Mouse (Mus musculus): Measurements from ENCODE around the gene Cela3b. TPM values are rescaled to one million over a fixed set of nuclear protein-coding genes. Genes with fewer than 3 reads are reported as not detected.
A peak's percentile ranks its signal among the peaks of the same experiment; 100 is the strongest.

Gene Cela3b
- polyA plus RNA-seq, 1 experiment from 2014 or later = not detected

DNA sequence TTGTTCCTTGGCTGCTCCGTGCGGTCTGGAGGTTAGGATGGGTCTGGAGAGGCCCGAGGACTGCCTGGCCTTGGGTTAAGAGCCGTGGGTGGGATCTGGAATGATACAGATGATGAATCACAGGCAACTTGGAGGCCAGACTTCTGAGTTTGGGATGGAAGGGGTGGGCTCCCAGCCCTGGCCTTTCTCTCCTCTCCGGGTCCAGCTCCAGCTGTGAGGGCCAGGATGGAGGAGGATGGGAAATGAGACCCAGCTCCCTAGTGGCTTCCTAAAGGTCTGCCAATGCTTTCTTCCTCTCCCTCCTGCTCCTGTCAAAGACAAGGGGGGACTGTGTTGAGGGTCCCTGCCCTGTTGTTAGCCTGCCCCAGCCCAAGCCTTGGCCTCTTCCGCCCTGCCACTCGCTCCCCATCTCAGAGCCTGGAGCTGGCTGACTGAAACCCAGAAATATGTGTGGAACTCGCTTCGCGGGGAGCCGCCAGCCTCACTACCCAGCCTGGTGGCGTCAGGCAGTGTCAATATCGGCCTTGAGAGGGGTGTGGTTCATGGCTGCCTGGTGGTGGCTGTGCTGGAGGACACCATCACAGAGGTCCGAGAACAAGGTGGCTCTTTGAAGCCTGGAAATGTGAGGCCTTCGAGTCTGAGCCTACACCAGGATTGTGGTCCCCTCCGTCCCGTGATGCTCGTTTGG, 43.5 kb upstream of the Cela3b start:
- H3K4me2 ChIP-seq = no peak overlapping the region
- WGBS = 85% methylated on average over 18 of the region's 18 CpGs
- no peaks in the 10 kb centered on the region for H3K36me3 ChIP-seq (ENCODE audit: control insufficient read depth, insufficient read depth, low read length)
- no peak overlapping the region for H3K4me3 ChIP-seq (ENCODE audit: low read depth, low read length)
- 0 out of 2 replicates have a peak, but pooled peaks cover 2% of the 10 kb centered on the region for H3K27me3 ChIP-seq (ENCODE audit: control insufficient read depth, insufficient read depth, low read length)
- no peak for ATAC-seq (ENCODE audit: low FRiP score)
- H3K9me3 ChIP-seq (ENCODE audit: control insufficient read depth, low read length) = no peaks in the 10 kb centered on the region
- no peak for DNase-seq (ENCODE audit: low spot score, missing footprints)
- peaks cover 25% of the 10 kb centered on the region for H3K4me1 ChIP-seq (ENCODE audit: control insufficient read depth, insufficient read depth, low read length)
- H3K9ac ChIP-seq (ENCODE audit: low read length) = no peak overlapping the region
- H3K27ac ChIP-seq (ENCODE audit: low read depth, low read length) = no peak overlapping the region

DNA sequence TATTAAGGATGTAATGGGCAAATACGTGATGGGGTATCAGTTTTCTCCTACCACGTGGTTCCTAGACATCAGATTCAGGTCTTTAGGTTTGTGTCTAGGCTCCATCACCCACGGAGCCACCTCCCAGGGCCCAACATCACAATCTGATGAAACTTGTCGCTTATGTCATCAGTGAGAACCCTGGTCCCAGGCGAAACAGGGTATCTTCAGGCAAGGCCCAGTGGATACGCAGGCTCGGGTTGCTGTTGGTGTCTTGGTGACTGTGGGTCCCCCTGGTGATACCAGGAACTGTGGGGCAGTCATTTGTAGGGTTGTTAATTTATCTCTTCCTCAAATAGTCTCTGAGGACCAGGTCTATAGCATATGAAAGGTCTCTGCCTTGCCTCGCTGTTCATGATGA, 42.9 kb upstream of the Cela3b start:
- WGBS = 90% methylated on average over 8 of the region's 8 CpGs
- DNase-seq (ENCODE audit: low spot score, missing footprints) (no peak), ATAC-seq (ENCODE audit: low FRiP score) (no peak)
- Histone ChIP-seq H3K27me3 (ENCODE audit: control insufficient read depth, insufficient read depth, low read length) (0 out of 2 replicates have a peak, but pooled peaks cover 2% of the 10 kb centered on the region), H3K4me1 (ENCODE audit: control insufficient read depth, insufficient read depth, low read length) (peaks cover 25% of the 10 kb centered on the region), H3K4me2 (no peak overlapping the region), H3K9me3 (ENCODE audit: control insufficient read depth, low read length) (no peaks in the 10 kb centered on the region), H3K27ac (ENCODE audit: low read depth, low read length) (no peak overlapping the region), H3K9ac (ENCODE audit: low read length) (no peak overlapping the region), H3K36me3 (ENCODE audit: control insufficient read depth, insufficient read depth, low read length) (no peaks in the 10 kb centered on the region), H3K4me3 (ENCODE audit: low read depth, low read length) (no peak overlapping the region)

DNA sequence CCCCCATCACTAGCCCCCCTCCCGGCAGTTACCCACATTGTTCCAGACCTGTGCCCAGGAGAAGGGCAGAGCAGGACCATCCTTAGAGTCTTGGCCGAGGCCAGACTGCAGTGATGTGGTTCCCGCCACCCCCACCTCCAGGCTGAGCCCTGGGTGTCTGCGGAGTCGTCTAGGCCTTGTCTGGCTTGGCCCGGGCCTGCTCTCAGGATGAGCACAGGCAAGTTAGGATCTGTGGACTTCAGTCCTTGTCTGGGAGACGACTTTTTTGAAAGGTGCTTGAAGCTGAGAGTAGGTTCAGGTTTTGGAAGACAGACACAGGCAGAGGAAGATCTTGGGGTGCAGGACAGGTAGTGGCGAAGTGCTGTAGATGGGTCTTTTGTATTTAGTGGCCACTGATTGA, 41.0 kb upstream of the Cela3b start:
- peaks cover 13% of the 10 kb centered on the region for H3K4me1 ChIP-seq (ENCODE audit: control insufficient read depth, insufficient read depth, low read length)
- no peak overlapping the region for H3K4me3 ChIP-seq (ENCODE audit: low read depth, low read length)
- no peak for ATAC-seq (ENCODE audit: low FRiP score)
- DNase-seq (ENCODE audit: low spot score, missing footprints) = no peak
- H3K9ac ChIP-seq (ENCODE audit: low read length) = no peak overlapping the region
- 65% methylated on average over 8 of the region's 8 CpGs for WGBS
- H3K4me2 ChIP-seq = no peak overlapping the region
- H3K9me3 ChIP-seq (ENCODE audit: control insufficient read depth, low read length) = no peaks in the 10 kb centered on the region
- H3K36me3 ChIP-seq (ENCODE audit: control insufficient read depth, insufficient read depth, low read length) = no peaks in the 10 kb centered on the region
- H3K27ac ChIP-seq (ENCODE audit: low read depth, low read length) = no peak overlapping the region
- 0 out of 2 replicates have a peak, but pooled peaks cover 2% of the 10 kb centered on the region for H3K27me3 ChIP-seq (ENCODE audit: control insufficient read depth, insufficient read depth, low read length)

DNA sequence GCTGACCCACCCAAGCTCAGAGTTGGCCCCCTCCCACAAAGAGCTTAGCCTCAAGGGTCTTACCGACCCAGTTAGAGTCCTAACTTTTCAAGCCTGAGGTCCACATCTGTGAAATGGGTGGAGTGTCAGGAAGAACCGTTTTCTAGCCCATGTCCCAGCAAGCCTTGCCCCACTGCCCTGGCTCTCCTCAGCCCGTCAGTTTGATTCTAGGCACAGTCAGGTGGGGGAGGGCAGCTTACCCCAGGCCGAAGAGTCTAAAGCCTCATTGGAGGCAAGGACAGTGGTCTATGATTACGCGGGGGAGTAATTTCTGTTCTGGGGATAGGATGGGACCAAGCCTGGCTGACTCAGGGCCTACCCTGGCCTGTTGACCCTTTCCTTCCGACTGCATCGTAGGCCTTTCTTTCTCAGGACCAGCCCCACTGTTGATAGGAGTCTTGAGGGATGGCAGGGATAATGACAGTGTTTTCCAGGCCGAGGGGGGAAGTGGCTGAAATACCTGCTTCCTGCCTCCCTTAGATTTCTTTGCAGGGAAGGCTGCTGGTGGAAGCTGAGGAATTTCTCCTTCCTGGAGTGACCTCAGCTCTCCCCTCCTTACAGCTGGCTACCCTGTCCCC, 40.5 kb upstream of the Cela3b start:
- Histone ChIP-seq H3K9me3 (ENCODE audit: control insufficient read depth, low read length) (no peaks in the 10 kb centered on the region), H3K27me3 (ENCODE audit: control insufficient read depth, insufficient read depth, low read length) (0 out of 2 replicates have a peak, but pooled peaks cover 2% of the 10 kb centered on the region), H3K4me3 (ENCODE audit: low read depth, low read length) (no peak overlapping the region), H3K9ac (ENCODE audit: low read length) (no peak overlapping the region), H3K4me1 (ENCODE audit: control insufficient read depth, insufficient read depth, low read length) (peaks cover 12% of the 10 kb centered on the region), H3K36me3 (ENCODE audit: control insufficient read depth, insufficient read depth, low read length) (no peaks in the 10 kb centered on the region), H3K4me2 (no peak overlapping the region), H3K27ac (ENCODE audit: low read depth, low read length) (no peak overlapping the region)
- WGBS = 85% methylated on average over 9 of the region's 9 CpGs
- ATAC-seq (ENCODE audit: low FRiP score) = no peak
- DNase-seq (ENCODE audit: low spot score, missing footprints) = no peak

DNA sequence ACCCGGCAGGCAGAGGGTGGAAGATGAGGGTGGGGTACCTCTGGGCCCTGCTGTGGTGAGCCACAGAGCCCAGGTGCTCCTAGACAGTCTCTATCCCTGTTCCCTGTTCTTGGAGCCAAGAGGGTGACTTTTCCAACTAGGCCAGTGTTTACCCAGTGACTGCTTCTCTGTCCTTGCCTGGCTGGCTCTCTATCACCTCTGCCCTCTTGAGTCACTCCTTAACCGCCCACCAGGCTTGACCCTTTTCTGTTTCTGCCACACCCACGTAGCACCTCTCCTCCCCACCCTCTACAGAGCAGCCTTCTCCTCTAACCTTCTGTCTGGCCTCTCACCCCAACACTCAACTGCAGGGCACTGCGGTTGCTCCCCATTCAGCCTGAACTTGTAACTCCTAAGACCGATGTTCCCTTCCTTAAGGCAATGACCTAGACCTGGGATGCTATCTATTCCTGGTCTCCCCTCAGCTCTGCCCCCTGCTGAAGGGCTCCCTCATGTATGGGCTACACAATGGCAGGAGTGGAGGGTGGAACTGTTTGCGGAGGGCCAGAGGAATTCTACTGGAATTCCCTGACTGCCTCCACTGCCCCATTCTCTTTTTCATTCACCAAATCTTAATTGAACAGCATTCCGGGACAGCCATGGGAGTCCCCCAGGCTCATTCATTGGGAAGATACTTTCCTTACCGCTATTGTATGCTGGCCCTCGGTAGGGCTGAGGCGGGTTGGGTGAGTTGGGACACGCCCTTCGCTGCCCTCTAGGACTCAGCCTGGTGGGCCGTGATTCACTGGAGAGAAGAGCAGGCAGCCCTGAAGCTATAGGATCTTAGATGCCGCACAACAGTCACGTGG, 39.7 kb upstream of the Cela3b start:
- Histone ChIP-seq H3K9ac (ENCODE audit: low read length) (peak overlapping the region; percentile 76; the same call in 1 of the 2 replicates), H3K4me1 (ENCODE audit: control insufficient read depth, insufficient read depth, low read length) (peaks cover 12% of the 10 kb centered on the region), H3K27ac (ENCODE audit: low read depth, low read length) (no peak overlapping the region), H3K27me3 (ENCODE audit: control insufficient read depth, insufficient read depth, low read length) (0 out of 2 replicates have a peak, but pooled peaks cover 2% of the 10 kb centered on the region), H3K36me3 (ENCODE audit: control insufficient read depth, insufficient read depth, low read length) (no peaks in the 10 kb centered on the region), H3K9me3 (ENCODE audit: control insufficient read depth, low read length) (no peaks in the 10 kb centered on the region), H3K4me3 (ENCODE audit: low read depth, low read length) (peak overlapping the region; percentile 60), H3K4me2 (peak overlapping the region; percentile 95)
- no peak for ATAC-seq (ENCODE audit: low FRiP score)
- 42% methylated on average over 15 of the region's 15 CpGs for WGBS
- DNase-seq (ENCODE audit: low spot score, missing footprints) = no peak

DNA sequence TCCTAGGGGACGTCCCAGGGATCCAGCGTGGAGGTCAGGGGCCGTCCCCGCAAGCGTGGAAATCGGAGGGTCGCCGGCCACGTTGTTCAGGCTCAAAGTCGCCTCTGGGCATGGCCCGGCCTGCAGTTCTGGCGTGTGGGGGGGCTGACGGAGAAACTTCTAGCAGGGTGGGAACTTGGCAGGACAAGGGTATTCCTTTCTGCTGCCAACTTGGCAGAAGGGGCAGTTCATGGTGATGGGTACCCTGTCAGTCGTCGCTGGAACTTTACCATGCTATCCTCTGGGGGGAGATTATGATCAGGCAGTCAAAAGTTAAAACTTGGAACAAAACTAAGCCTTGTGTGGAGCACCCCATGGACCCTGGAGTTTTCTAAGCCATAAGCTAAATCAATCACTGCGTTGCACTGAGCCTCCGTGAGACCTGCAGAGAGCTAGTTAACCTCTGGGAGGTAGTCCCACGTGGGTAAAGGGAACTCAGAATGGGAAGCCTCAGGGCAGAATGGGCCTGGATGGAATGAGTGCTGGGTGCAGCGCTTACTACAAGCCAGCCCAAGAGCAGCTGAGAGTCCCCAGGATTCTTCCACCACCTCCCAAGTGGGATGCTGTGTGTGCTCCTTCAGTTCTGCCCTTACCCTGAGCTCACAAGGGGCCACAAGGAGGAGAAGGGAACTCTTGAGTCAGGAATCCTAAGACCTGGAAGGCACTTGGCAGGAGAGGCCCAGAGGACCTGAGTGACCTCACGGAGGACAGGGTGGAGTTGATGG, 38.9 kb upstream of the Cela3b start:
- Histone ChIP-seq H3K27ac (ENCODE audit: low read depth, low read length) (no peak overlapping the region), H3K9me3 (ENCODE audit: control insufficient read depth, low read length) (no peaks in the 10 kb centered on the region), H3K36me3 (ENCODE audit: control insufficient read depth, insufficient read depth, low read length) (no peaks in the 10 kb centered on the region), H3K27me3 (ENCODE audit: control insufficient read depth, insufficient read depth, low read length) (0 out of 2 replicates have a peak, but pooled peaks cover 2% of the 10 kb centered on the region), H3K4me1 (ENCODE audit: control insufficient read depth, insufficient read depth, low read length) (peaks cover 12% of the 10 kb centered on the region), H3K4me3 (ENCODE audit: low read depth, low read length) (peak overlapping the region; percentile 60), H3K4me2 (peak overlapping the region; percentile 95), H3K9ac (ENCODE audit: low read length) (peak overlapping the region; percentile 76)
- WGBS = 4% methylated on average over 20 of the region's 20 CpGs
- DNase-seq (ENCODE audit: low spot score, missing footprints) = peak; percentile 90
- ATAC-seq (ENCODE audit: low FRiP score) = peak; percentile 12; the same call in 1 of the 2 replicates

DNA sequence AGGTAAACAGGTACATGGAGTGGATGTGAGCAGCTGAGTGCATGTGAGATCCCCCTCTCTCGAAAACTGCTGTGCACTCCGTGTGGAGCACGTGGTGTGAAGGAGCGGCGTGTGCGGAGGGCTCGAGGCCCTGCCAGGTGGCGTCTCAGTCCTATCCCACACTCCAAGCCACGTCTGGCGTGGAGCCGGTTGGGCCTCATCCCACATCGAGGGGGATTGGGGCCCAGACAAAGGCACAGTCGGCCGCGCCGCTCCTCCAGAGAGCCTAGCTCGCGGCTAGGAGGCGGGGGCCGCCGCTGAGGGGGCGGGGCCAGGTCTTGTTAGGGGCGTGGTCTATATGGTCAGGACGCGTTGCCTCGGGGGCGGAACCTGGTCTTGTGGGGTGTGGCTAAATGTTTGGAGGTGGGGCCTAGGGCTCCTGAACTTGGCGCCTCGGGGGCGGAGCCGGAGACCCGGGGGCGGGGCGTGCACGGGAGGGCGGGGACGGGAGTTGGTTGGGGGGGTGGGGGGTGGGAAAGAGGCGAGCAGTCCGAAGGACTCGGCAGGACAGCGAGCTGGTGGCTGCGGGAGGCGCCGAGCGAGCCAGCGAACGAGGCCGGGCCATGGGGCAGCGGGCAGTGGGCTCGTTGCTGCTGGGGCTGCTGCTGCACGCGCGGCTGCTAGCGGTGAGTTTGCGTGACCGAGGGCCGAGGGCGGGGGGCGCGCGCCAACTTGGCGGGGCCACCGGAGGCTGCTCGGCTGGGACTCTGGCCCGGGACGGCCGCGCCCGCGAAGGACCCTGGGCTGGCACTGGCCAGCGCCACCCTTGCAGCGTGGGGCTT, 38.1 kb upstream of the Cela3b start, which contains the start of gene Hspg2:
Gene Hspg2, plus strand, starts transcription at position 510 of the 821 bp plus-strand sequence.
- peak within 1 kb of the TSS; percentile 76 for H3K9ac ChIP-seq (ENCODE audit: low read length)
- WGBS = under 1% methylated on average over 71 of the region's 72 CpGs
- peak within 1 kb of the TSS; percentile 60 for H3K4me3 ChIP-seq (ENCODE audit: low read depth, low read length)
- peak within 1 kb of the TSS; percentile 14; the same call in 1 of the 2 replicates for H3K27ac ChIP-seq (ENCODE audit: low read depth, low read length)
- ATAC-seq (ENCODE audit: low FRiP score) (peak; percentile 90), DNase-seq (ENCODE audit: low spot score, missing footprints) (peak; percentile 100)
- no peaks in the 10 kb centered on the region for H3K36me3 ChIP-seq (ENCODE audit: control insufficient read depth, insufficient read depth, low read length)
- 0 out of 2 replicates have a peak, but pooled peaks cover 2% of the 10 kb centered on the region for H3K27me3 ChIP-seq (ENCODE audit: control insufficient read depth, insufficient read depth, low read length)
- peaks cover 12% of the 10 kb centered on the region for H3K4me1 ChIP-seq (ENCODE audit: control insufficient read depth, insufficient read depth, low read length)
- H3K4me2 ChIP-seq = peak within 1 kb of the TSS; percentile 95
- H3K9me3 ChIP-seq (ENCODE audit: control insufficient read depth, low read length) = no peaks in the 10 kb centered on the region

DNA sequence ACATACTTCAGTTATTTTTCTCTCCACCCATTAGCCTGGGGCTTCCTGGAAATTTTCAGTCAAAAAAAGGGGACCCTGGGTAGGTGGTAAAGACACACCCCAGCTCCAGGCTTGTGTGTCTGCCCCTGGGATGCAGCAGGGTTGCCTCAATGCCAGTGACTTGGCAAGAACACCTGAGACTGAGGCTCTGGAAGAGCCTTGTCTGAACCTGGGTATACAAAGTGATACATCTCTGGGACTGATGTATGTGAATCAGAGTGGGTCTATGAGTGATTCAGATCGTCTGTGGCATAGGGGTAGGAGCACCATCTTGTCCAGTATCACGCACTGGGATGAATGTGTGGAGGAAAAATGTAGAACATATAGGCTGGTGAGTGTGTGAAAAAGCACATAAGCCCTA, 37.2 kb upstream of the Cela3b start:
- H3K4me3 ChIP-seq (ENCODE audit: low read depth, low read length) = no peak overlapping the region
- no peaks in the 10 kb centered on the region for H3K9me3 ChIP-seq (ENCODE audit: control insufficient read depth, low read length)
- no peak overlapping the region for H3K4me2 ChIP-seq
- peaks cover 12% of the 10 kb centered on the region for H3K4me1 ChIP-seq (ENCODE audit: control insufficient read depth, insufficient read depth, low read length)
- no peak for DNase-seq (ENCODE audit: low spot score, missing footprints)
- H3K27ac ChIP-seq (ENCODE audit: low read depth, low read length) = no peak overlapping the region; the same call in 1 of the 2 replicates
- H3K27me3 ChIP-seq (ENCODE audit: control insufficient read depth, insufficient read depth, low read length) = 0 out of 2 replicates have a peak, but pooled peaks cover 2% of the 10 kb centered on the region
- no peak overlapping the region for H3K9ac ChIP-seq (ENCODE audit: low read length)
- no peak for ATAC-seq (ENCODE audit: low FRiP score)
- WGBS = 83% methylated on average over 2 of the region's 2 CpGs
- no peaks in the 10 kb centered on the region for H3K36me3 ChIP-seq (ENCODE audit: control insufficient read depth, insufficient read depth, low read length)

Measured in midbrain, embryonic 11.5 days (tissue).